Mouse (Mus musculus): ENCODE results near the gene Sit1. TPM values are rescaled to one million over a fixed set of nuclear protein-coding genes. Genes with fewer than 3 reads are reported as not detected.

Gene Sit1
- polyA plus RNA-seq, 1 experiment: 17.1 TPM

GRCm38 (mm10) chr4:43519551-43519950, 36.0 kb upstream of the Sit1 start:
- no peak overlapping the region for H3K4me3 ChIP-seq (ENCODE audit: extremely low read depth, insufficient read depth, insufficient read length)
- TF ChIP-seq CTCF (IDR thresholded peaks at IDR 0.05; ENCODE audit: extremely low read depth, insufficient read depth, insufficient read length, insufficient replicate concordance) (no peak), POLR2A (IDR thresholded peaks at IDR 0.05; ENCODE audit: low read depth, low read length) (no peak)
- WGBS: 82% methylated on average over 10 of the region's 10 CpGs
- DNase-seq (ENCODE audit: low read depth in 1 of 2, low spot score in 2 of 2): no peak
- peaks cover 11% of the 10 kb centered on the region for H3K27me3 ChIP-seq (ENCODE audit: control insufficient read depth, insufficient read depth, low read length)
- H3K27ac ChIP-seq (ENCODE audit: insufficient read depth, low read length): no peak overlapping the region
- peaks cover 8% of the 10 kb centered on the region; the same call in 1 of the 2 replicates for H3K4me1 ChIP-seq (ENCODE audit: control insufficient read depth, insufficient read depth, insufficient read length)
- no peaks in the 10 kb centered on the region for H3K36me3 ChIP-seq (ENCODE audit: control insufficient read depth, insufficient read depth, low read length)

- H3K27me3 ChIP-seq (ENCODE audit: control insufficient read depth, insufficient read depth, low read length): no peaks in the 10 kb centered on the region
- no peaks in the 10 kb centered on the region for H3K36me3 ChIP-seq (ENCODE audit: control insufficient read depth, insufficient read depth, low read length)
- no peak overlapping the region for H3K4me3 ChIP-seq (ENCODE audit: extremely low read depth, insufficient read depth, insufficient read length)
- WGBS: 77% methylated on average over 11 of the region's 11 CpGs
- no peaks in the 10 kb centered on the region; the same call in 1 of the 2 replicates for H3K4me1 ChIP-seq (ENCODE audit: control insufficient read depth, insufficient read depth, insufficient read length)
- no peak for TF ChIP-seq CTCF (IDR thresholded peaks at IDR 0.05; ENCODE audit: extremely low read depth, insufficient read depth, insufficient read length, insufficient replicate concordance)
- no peak for TF ChIP-seq POLR2A (IDR thresholded peaks at IDR 0.05; ENCODE audit: low read depth, low read length)
- no peak overlapping the region for H3K27ac ChIP-seq (ENCODE audit: insufficient read depth, low read length)
- DNase-seq (ENCODE audit: low read depth in 1 of 2, low spot score in 2 of 2): no peak
Observed at GRCm38 (mm10) chr4:43515764-43516708, 32.5 kb upstream of the Sit1 start.

GRCm38 (mm10) chr4:43513791-43514190, 30.3 kb upstream of the Sit1 start:
- Histone ChIP-seq H3K4me3 (ENCODE audit: extremely low read depth, insufficient read depth, insufficient read length) (no peak overlapping the region), H3K27ac (ENCODE audit: insufficient read depth, low read length) (no peak overlapping the region), H3K4me1 (ENCODE audit: control insufficient read depth, insufficient read depth, insufficient read length) (no peaks in the 10 kb centered on the region), H3K27me3 (ENCODE audit: control insufficient read depth, insufficient read depth, low read length) (no peaks in the 10 kb centered on the region), H3K36me3 (ENCODE audit: control insufficient read depth, insufficient read depth, low read length) (no peaks in the 10 kb centered on the region)
- no peak for TF ChIP-seq CTCF (IDR thresholded peaks at IDR 0.05; ENCODE audit: extremely low read depth, insufficient read depth, insufficient read length, insufficient replicate concordance)
- DNase-seq (ENCODE audit: low read depth in 1 of 2, low spot score in 2 of 2): no peak
- 90% methylated on average over 4 of the region's 4 CpGs for WGBS

GRCm38 (mm10) chr4:43513300-43513699, 29.8 kb upstream of the Sit1 start:
- no peak for DNase-seq (ENCODE audit: low read depth in 1 of 2, low spot score in 2 of 2)
- H3K27ac ChIP-seq (ENCODE audit: insufficient read depth, low read length): no peak overlapping the region
- H3K4me3 ChIP-seq (ENCODE audit: extremely low read depth, insufficient read depth, insufficient read length): no peak overlapping the region
- WGBS: 90% methylated on average over 4 of the region's 4 CpGs
- TF ChIP-seq CTCF (IDR thresholded peaks at IDR 0.05; ENCODE audit: extremely low read depth, insufficient read depth, insufficient read length, insufficient replicate concordance): no peak
- TF ChIP-seq POLR2A (IDR thresholded peaks at IDR 0.05; ENCODE audit: low read depth, low read length): no peak
- no peaks in the 10 kb centered on the region for H3K27me3 ChIP-seq (ENCODE audit: control insufficient read depth, insufficient read depth, low read length)
- H3K4me1 ChIP-seq (ENCODE audit: control insufficient read depth, insufficient read depth, insufficient read length): no peaks in the 10 kb centered on the region
- no peaks in the 10 kb centered on the region for H3K36me3 ChIP-seq (ENCODE audit: control insufficient read depth, insufficient read depth, low read length)

- WGBS: 91% methylated on average over 7 of the region's 7 CpGs
- peaks cover 5% of the 10 kb centered on the region; the same call in 1 of the 2 replicates for H3K4me1 ChIP-seq (ENCODE audit: control insufficient read depth, insufficient read depth, insufficient read length)
- H3K36me3 ChIP-seq (ENCODE audit: control insufficient read depth, insufficient read depth, low read length): no peaks in the 10 kb centered on the region
- no peak overlapping the region for H3K27ac ChIP-seq (ENCODE audit: insufficient read depth, low read length)
- DNase-seq (ENCODE audit: low read depth in 1 of 2, low spot score in 2 of 2): no peak
- no peaks in the 10 kb centered on the region for H3K27me3 ChIP-seq (ENCODE audit: control insufficient read depth, insufficient read depth, low read length)
- H3K4me3 ChIP-seq (ENCODE audit: extremely low read depth, insufficient read depth, insufficient read length): no peak overlapping the region
- TF ChIP-seq CTCF (IDR thresholded peaks at IDR 0.05; ENCODE audit: extremely low read depth, insufficient read depth, insufficient read length, insufficient replicate concordance) (no peak), POLR2A (IDR thresholded peaks at IDR 0.05; ENCODE audit: low read depth, low read length) (no peak)
Observed at GRCm38 (mm10) chr4:43512653-43513052, 29.1 kb upstream of the Sit1 start.

GRCm38 (mm10) chr4:43511675-43512454, 28.3 kb upstream of the Sit1 start:
- Histone ChIP-seq H3K27me3 (ENCODE audit: control insufficient read depth, insufficient read depth, low read length) (no peaks in the 10 kb centered on the region), H3K4me3 (ENCODE audit: extremely low read depth, insufficient read depth, insufficient read length) (no peak overlapping the region), H3K36me3 (ENCODE audit: control insufficient read depth, insufficient read depth, low read length) (no peaks in the 10 kb centered on the region), H3K27ac (ENCODE audit: insufficient read depth, low read length) (no peak overlapping the region), H3K4me1 (ENCODE audit: control insufficient read depth, insufficient read depth, insufficient read length) (peaks cover 5% of the 10 kb centered on the region; the same call in 1 of the 2 replicates)
- 86% methylated on average over 19 of the region's 19 CpGs for WGBS
- no peak for TF ChIP-seq POLR2A (IDR thresholded peaks at IDR 0.05; ENCODE audit: low read depth, low read length)
- no peak for TF ChIP-seq CTCF (IDR thresholded peaks at IDR 0.05; ENCODE audit: extremely low read depth, insufficient read depth, insufficient read length, insufficient replicate concordance)
- no peak for DNase-seq (ENCODE audit: low read depth in 1 of 2, low spot score in 2 of 2)

All from spleen, adult 2 months (tissue).